Mouse (Mus musculus) midbrain, embryonic 13.5 days (tissue): Measurements from ENCODE around the gene Qrich2. TPM values are rescaled to one million over a fixed set of nuclear protein-coding genes. Genes with fewer than 3 reads are reported as not detected.
A peak's percentile ranks its signal among the peaks of the same experiment; 100 is the strongest.

Experiments used
- ATAC-seq: fragments of 200-750 bp; cut with Nextera tagmentation; 2 replicates; pipeline ENCODE4 v1.8.0; 2017; ENCODE audit warnings: mild to moderate bottlenecking, moderate TSS enrichment, moderate library complexity
- H3K27ac ChIP-seq: fragments of 300-500 bp; sonication (generic); 2 replicates; pipeline ENCODE4 v1.5.1; 2015; ENCODE audit warnings: inconsistent platforms, mild to moderate bottlenecking, moderate library complexity
- H3K27me3 ChIP-seq: fragments of 300-500 bp; sonication (generic); 2 replicates; pipeline ENCODE4 v1.6.1; 2015; ENCODE audit warnings: mild to moderate bottlenecking, inconsistent platforms
- H3K36me3 ChIP-seq: fragments of 300-500 bp; sonication (generic); 2 replicates; pipeline ENCODE4 v1.6.1; 2015; ENCODE audit warnings: mild to moderate bottlenecking, inconsistent platforms
- H3K4me1 ChIP-seq: fragments of 300-500 bp; sonication (generic); replicated peaks from 2 replicates; pipeline ENCODE4 v1.6.1; 2015; ENCODE audit warnings: inconsistent platforms
- H3K4me2 ChIP-seq: fragments of 300-500 bp; sonication (generic); replicated peaks from 2 replicates; pipeline ENCODE4 v1.6.1; 2015; ENCODE audit warnings: moderate library complexity, mild to moderate bottlenecking, inconsistent platforms
- H3K4me3 ChIP-seq: fragments of 300-500 bp; sonication (generic); replicated peaks from 2 replicates; pipeline ENCODE4 v1.5.1; 2015; ENCODE audit warnings: mild to moderate bottlenecking, inconsistent platforms
- H3K9ac ChIP-seq: fragments of 300-500 bp; sonication (generic); replicated peaks from 2 replicates; pipeline ENCODE4 v1.6.1; 2015; ENCODE audit warnings: mild to moderate bottlenecking, inconsistent platforms
- H3K9me3 ChIP-seq: fragments of 300-500 bp; sonication (generic); 2 replicates; pipeline ENCODE4 v1.6.1; 2016; ENCODE audit warnings: mild to moderate bottlenecking, inconsistent platforms
- WGBS: fragments of 180-500 bp; shearing (Covaris S2); methylation state at CpG from one replicate; pipeline ENCODE4 v1.1.7; 2015; 5-methylcytosine and 5-hydroxymethylcytosine counted together
- polyA plus RNA-seq: library from polyadenylated mRNA; unstranded; fragments of >200 nt; fragmentation: Nextera tagmentation; extraction: Ambion mirVana; gene quantifications from 2 replicates; pipeline ENCODE4 v1.2.1, GENCODE M21; 2015

Qrich2 gene
- polyA plus RNA-seq, 1 experiment from 2014 or later = not detected

- no peak overlapping the region for H3K9ac ChIP-seq
- no peak overlapping the region for H3K4me2 ChIP-seq
- no peak for ATAC-seq
- no peaks in the 10 kb centered on the region for H3K9me3 ChIP-seq
- WGBS = 82% methylated on average over 10 of the region's 10 CpGs
- no peak overlapping the region for H3K4me3 ChIP-seq
- no peaks in the 10 kb centered on the region for H3K36me3 ChIP-seq
- no peaks in the 10 kb centered on the region for H3K27me3 ChIP-seq
- H3K4me1 ChIP-seq = no peaks in the 10 kb centered on the region
- no peak overlapping the region for H3K27ac ChIP-seq
Measured at GRCm38 (mm10) chr11:116423782-116424620, 42.0 kb downstream of the Qrich2 start.

GRCm38 (mm10) chr11:116423214-116423613, 42.8 kb downstream of the Qrich2 start:
- 0 out of 2 replicates have a peak, but pooled peaks cover under 1% of the 10 kb centered on the region for H3K4me1 ChIP-seq
- H3K4me3 ChIP-seq = no peak overlapping the region
- no peak overlapping the region for H3K27ac ChIP-seq
- H3K9ac ChIP-seq = no peak overlapping the region
- H3K4me2 ChIP-seq = no peak overlapping the region
- no peak for ATAC-seq
- no peaks in the 10 kb centered on the region for H3K36me3 ChIP-seq
- no peaks in the 10 kb centered on the region for H3K27me3 ChIP-seq
- 85% methylated on average over 6 of the region's 6 CpGs for WGBS
- no peaks in the 10 kb centered on the region for H3K9me3 ChIP-seq

- Histone ChIP-seq H3K4me1 (0 out of 2 replicates have a peak, but pooled peaks cover 2% of the 10 kb centered on the region), H3K27me3 (no peaks in the 10 kb centered on the region), H3K4me2 (no peak overlapping the region), H3K36me3 (no peaks in the 10 kb centered on the region), H3K4me3 (no peak overlapping the region), H3K9ac (no peak overlapping the region), H3K27ac (no peak overlapping the region), H3K9me3 (no peaks in the 10 kb centered on the region)
- ATAC-seq = no peak
- 81% methylated on average over 2 of the region's 2 CpGs for WGBS
Measured at GRCm38 (mm10) chr11:116422562-116422961, 43.5 kb downstream of the Qrich2 start.

GRCm38 (mm10) chr11:116421102-116421501, 44.9 kb downstream of the Qrich2 start:
- WGBS = 80% methylated on average over 6 of the region's 6 CpGs
- Histone ChIP-seq H3K9me3 (no peaks in the 10 kb centered on the region), H3K4me3 (no peak overlapping the region)

GRCm38 (mm10) chr11:116418841-116419462, 47.1 kb downstream of the Qrich2 start:
- Histone ChIP-seq H3K27me3 (no peaks in the 10 kb centered on the region), H3K27ac (no peak overlapping the region), H3K4me1 (0 out of 2 replicates have a peak, but pooled peaks cover 2% of the 10 kb centered on the region), H3K4me3 (no peak overlapping the region), H3K4me2 (no peak overlapping the region), H3K9ac (no peak overlapping the region), H3K36me3 (no peaks in the 10 kb centered on the region), H3K9me3 (no peaks in the 10 kb centered on the region)
- 82% methylated on average over 6 of the region's 6 CpGs for WGBS
- ATAC-seq = no peak

More at GRCm38 (mm10) chr11:116421102-116421501, 44.9 kb downstream of the Qrich2 start:
- Histone ChIP-seq H3K9ac (no peak overlapping the region), H3K27ac (no peak overlapping the region), H3K27me3 (no peaks in the 10 kb centered on the region), H3K4me1 (0 out of 2 replicates have a peak, but pooled peaks cover 2% of the 10 kb centered on the region), H3K36me3 (no peaks in the 10 kb centered on the region), H3K4me2 (no peak overlapping the region)
- no peak for ATAC-seq

GRCm38 (mm10) chr11:116418194-116418840, 47.7 kb downstream of the Qrich2 start:
- no peak for ATAC-seq
- H3K27ac ChIP-seq = no peak overlapping the region
- H3K4me1 ChIP-seq = peaks cover 5% of the 10 kb centered on the region
- H3K9me3 ChIP-seq = no peaks in the 10 kb centered on the region
- H3K4me3 ChIP-seq = no peak overlapping the region
- no peaks in the 10 kb centered on the region for H3K27me3 ChIP-seq
- H3K9ac ChIP-seq = no peak overlapping the region
- no peak overlapping the region for H3K4me2 ChIP-seq
- no peaks in the 10 kb centered on the region for H3K36me3 ChIP-seq
- 28% methylated on average over 2 of the region's 2 CpGs for WGBS

GRCm38 (mm10) chr11:116417054-116417453, 49.0 kb downstream of the Qrich2 start:
- ATAC-seq = no peak
- Histone ChIP-seq H3K9me3 (no peaks in the 10 kb centered on the region), H3K36me3 (no peaks in the 10 kb centered on the region), H3K4me1 (peaks cover 8% of the 10 kb centered on the region), H3K9ac (no peak overlapping the region), H3K4me3 (no peak overlapping the region), H3K27me3 (no peaks in the 10 kb centered on the region), H3K27ac (no peak overlapping the region), H3K4me2 (no peak overlapping the region)
- 91% methylated on average over 5 of the region's 5 CpGs for WGBS

- no peaks in the 10 kb centered on the region for H3K27me3 ChIP-seq
- H3K4me3 ChIP-seq = no peak overlapping the region
- no peak overlapping the region for H3K27ac ChIP-seq
- no peaks in the 10 kb centered on the region for H3K9me3 ChIP-seq
- H3K36me3 ChIP-seq = no peaks in the 10 kb centered on the region
- no peak overlapping the region for H3K9ac ChIP-seq
- ATAC-seq = no peak
- peaks cover 15% of the 10 kb centered on the region for H3K4me1 ChIP-seq
- 76% methylated on average over 6 of the region's 6 CpGs for WGBS
- no peak overlapping the region for H3K4me2 ChIP-seq
Measured at GRCm38 (mm10) chr11:116416196-116416943, 49.7 kb downstream of the Qrich2 start.

- 87% methylated on average over 4 of the region's 4 CpGs for WGBS
- Histone ChIP-seq H3K9ac (peak overlapping the region; percentile 97; the same call in 1 of the 2 replicates), H3K4me2 (peak overlapping the region; percentile 95), H3K36me3 (no peaks in the 10 kb centered on the region), H3K4me1 (peaks cover 25% of the 10 kb centered on the region), H3K4me3 (peak overlapping the region; percentile 69), H3K9me3 (no peaks in the 10 kb centered on the region), H3K27me3 (no peaks in the 10 kb centered on the region), H3K27ac (peak overlapping the region; percentile 94)
- ATAC-seq = no peak; the same call in 1 of the 2 replicates
Measured at GRCm38 (mm10) chr11:116413631-116414022, 52.4 kb downstream of the Qrich2 start.

GRCm38 (mm10) chr11:116412904-116413630, 53.0 kb downstream of the Qrich2 start, which contains the start of gene Rnf157:
Gene Rnf157, minus strand, starts transcription at chr11:116413032.
- H3K4me3 ChIP-seq = peak within 1 kb of the TSS; percentile 69
- H3K36me3 ChIP-seq = no peaks in the 10 kb centered on the region
- H3K27ac ChIP-seq = peak within 1 kb of the TSS; percentile 94
- peak within 1 kb of the TSS; percentile 97 for H3K9ac ChIP-seq
- H3K4me1 ChIP-seq = peaks cover 23% of the 10 kb centered on the region
- WGBS = 1% methylated on average over 69 of the region's 82 CpGs
- H3K9me3 ChIP-seq = no peaks in the 10 kb centered on the region
- peak within 1 kb of the TSS; percentile 95 for H3K4me2 ChIP-seq
- H3K27me3 ChIP-seq = no peaks in the 10 kb centered on the region
- peak; percentile 96 for ATAC-seq
